Mouse (Mus musculus): ENCODE results near the gene Ppa1. TPM values are rescaled to one million over a fixed set of nuclear protein-coding genes. Genes with fewer than 3 reads are reported as not detected.

The Ppa1 gene
- polyA plus RNA-seq, 1 experiment from 2014 or later = 113 TPM

GRCm38 (mm10) chr10:61669896-61670295, 21.5 kb downstream of the Ppa1 start:
- H3K27me3 ChIP-seq (replicated peaks) = no peaks in the 10 kb centered on the region
- no peak overlapping the region for H3K9ac ChIP-seq
- no peak overlapping the region for H3K27ac ChIP-seq (replicated peaks)
- no peaks in the 10 kb centered on the region; the same call in 1 of the 2 replicates for H3K9me3 ChIP-seq
- no peak overlapping the region for H3K4me3 ChIP-seq
- peaks cover 97% of the 10 kb centered on the region for H3K36me3 ChIP-seq
- ATAC-seq (ENCODE audit: extremely low read depth, insufficient number of reproducible peaks, low FRiP score, low TSS enrichment) = no peak
- no peak overlapping the region for H3K4me2 ChIP-seq
- no peaks in the 10 kb centered on the region for H3K4me1 ChIP-seq

- Histone ChIP-seq H3K4me1 (no peaks in the 10 kb centered on the region), H3K9me3 (no peaks in the 10 kb centered on the region; the same call in 1 of the 2 replicates), H3K36me3 (peaks cover 94% of the 10 kb centered on the region), H3K27me3 (replicated peaks) (no peaks in the 10 kb centered on the region), H3K4me2 (no peak overlapping the region), H3K9ac (no peak overlapping the region), H3K4me3 (no peak overlapping the region), H3K27ac (replicated peaks) (no peak overlapping the region)
- ATAC-seq (ENCODE audit: extremely low read depth, insufficient number of reproducible peaks, low FRiP score, low TSS enrichment) = no peak
- WGBS = 97% methylated on average over 3 of the region's 3 CpGs
Measured at GRCm38 (mm10) chr10:61670758-61671157, 22.4 kb downstream of the Ppa1 start.

GRCm38 (mm10) chr10:61675935-61676334, 27.6 kb downstream of the Ppa1 start:
- WGBS = 68% methylated on average over 3 of the region's 3 CpGs
- Histone ChIP-seq H3K4me3 (no peak overlapping the region), H3K36me3 (peaks cover 47% of the 10 kb centered on the region), H3K4me1 (peaks cover 8% of the 10 kb centered on the region), H3K4me2 (no peak overlapping the region), H3K9me3 (no peaks in the 10 kb centered on the region; the same call in 1 of the 2 replicates), H3K27me3 (replicated peaks) (no peaks in the 10 kb centered on the region), H3K27ac (replicated peaks) (no peak overlapping the region), H3K9ac (no peak overlapping the region)
- ATAC-seq (ENCODE audit: extremely low read depth, insufficient number of reproducible peaks, low FRiP score, low TSS enrichment) = no peak

- peak overlapping the region; percentile 81 for H3K4me2 ChIP-seq
- ATAC-seq (ENCODE audit: extremely low read depth, insufficient number of reproducible peaks, low FRiP score, low TSS enrichment) = no peak
- WGBS = 37% methylated on average over 9 of the region's 9 CpGs
- H3K9me3 ChIP-seq = no peaks in the 10 kb centered on the region
- peaks cover 29% of the 10 kb centered on the region for H3K4me1 ChIP-seq
- peak overlapping the region; percentile 94 for H3K9ac ChIP-seq
- peak overlapping the region; percentile 89 for H3K27ac ChIP-seq (replicated peaks)
- H3K27me3 ChIP-seq (replicated peaks) = no peaks in the 10 kb centered on the region
- peaks cover 20% of the 10 kb centered on the region for H3K36me3 ChIP-seq
- peak overlapping the region; percentile 84 for H3K4me3 ChIP-seq
Measured at GRCm38 (mm10) chr10:61679545-61679944, 31.2 kb downstream of the Ppa1 start.

GRCm38 (mm10) chr10:61680015-61680913, 31.9 kb downstream of the Ppa1 start, which contains the start of gene Sar1a:
Gene Sar1a, plus strand, starts transcription at chr10:61680299.
- no peaks in the 10 kb centered on the region for H3K9me3 ChIP-seq
- peak within 1 kb of the TSS; percentile 93 for H3K4me2 ChIP-seq
- H3K27ac ChIP-seq (replicated peaks) = peak within 1 kb of the TSS; percentile 89
- no peaks in the 10 kb centered on the region for H3K27me3 ChIP-seq (replicated peaks)
- H3K36me3 ChIP-seq = peaks cover 20% of the 10 kb centered on the region
- peaks cover 29% of the 10 kb centered on the region for H3K4me1 ChIP-seq
- peak within 1 kb of the TSS; percentile 94 for H3K9ac ChIP-seq
- peak within 1 kb of the TSS; percentile 84 for H3K4me3 ChIP-seq
- under 1% methylated on average over 64 of the region's 84 CpGs for WGBS
- ATAC-seq (ENCODE audit: extremely low read depth, insufficient number of reproducible peaks, low FRiP score, low TSS enrichment) = peak; percentile 100

DNA sequence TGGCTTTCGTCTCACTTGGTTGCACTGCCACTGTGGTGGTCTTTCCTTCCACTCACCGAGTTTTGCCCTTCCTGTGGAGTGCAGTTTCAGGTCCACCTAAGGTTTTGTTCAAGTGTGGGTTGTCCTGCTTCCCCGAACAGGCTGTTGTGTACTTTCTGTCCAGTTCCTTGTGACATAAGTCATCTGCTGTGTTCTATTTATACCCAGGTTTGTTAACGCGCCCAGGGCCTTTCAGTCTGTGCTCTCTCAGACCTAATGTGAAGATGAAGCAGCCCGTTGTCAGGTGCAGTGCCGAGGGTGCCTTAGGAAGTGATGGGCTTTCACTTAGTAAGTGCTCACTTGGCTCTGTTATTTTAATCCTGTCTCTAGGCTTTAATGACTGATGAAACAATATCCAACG, 41.1 kb downstream of the Ppa1 start:
- WGBS = 67% methylated on average over 8 of the region's 8 CpGs

GRCm38 (mm10) chr10:61693563-61693962, 45.2 kb downstream of the Ppa1 start:
- WGBS = 69% methylated on average over 4 of the region's 4 CpGs
- H3K4me2 ChIP-seq = no peak overlapping the region

More for the DNA sequence above, 41.1 kb downstream of the Ppa1 start:
- no peak for ATAC-seq (ENCODE audit: extremely low read depth, insufficient number of reproducible peaks, low FRiP score, low TSS enrichment)
- Histone ChIP-seq H3K27me3 (replicated peaks) (no peaks in the 10 kb centered on the region), H3K4me2 (no peak overlapping the region), H3K4me1 (peaks cover 3% of the 10 kb centered on the region; the same call in 1 of the 2 replicates), H3K27ac (replicated peaks) (no peak overlapping the region), H3K36me3 (peaks cover 94% of the 10 kb centered on the region), H3K4me3 (no peak overlapping the region), H3K9me3 (no peaks in the 10 kb centered on the region), H3K9ac (no peak overlapping the region)

GRCm38 (mm10) chr10:61694870-61695670, 46.7 kb downstream of the Ppa1 start, which contains the start of gene Tysnd1:
Gene Tysnd1, plus strand, starts transcription at chr10:61695514.
- peak within 1 kb of the TSS; percentile 98 for H3K4me3 ChIP-seq
- peak within 1 kb of the TSS; percentile 88 for H3K9ac ChIP-seq
- peak; percentile 86 for ATAC-seq (ENCODE audit: extremely low read depth, insufficient number of reproducible peaks, low FRiP score, low TSS enrichment)
- H3K36me3 ChIP-seq = peaks cover 62% of the 10 kb centered on the region
- peak within 1 kb of the TSS; percentile 100 for H3K4me2 ChIP-seq
- H3K9me3 ChIP-seq = no peaks in the 10 kb centered on the region
- H3K27me3 ChIP-seq (replicated peaks) = no peaks in the 10 kb centered on the region
- WGBS = under 1% methylated on average over 42 of the region's 42 CpGs
- H3K27ac ChIP-seq (replicated peaks) = peak within 1 kb of the TSS; percentile 50; the same call in 1 of the 2 replicates
- H3K4me1 ChIP-seq = peaks cover 17% of the 10 kb centered on the region

More at GRCm38 (mm10) chr10:61693563-61693962, 45.2 kb downstream of the Ppa1 start:
- no peak overlapping the region for H3K27ac ChIP-seq (replicated peaks)
- no peak for ATAC-seq (ENCODE audit: extremely low read depth, insufficient number of reproducible peaks, low FRiP score, low TSS enrichment)
- H3K9me3 ChIP-seq = no peaks in the 10 kb centered on the region
- no peaks in the 10 kb centered on the region for H3K27me3 ChIP-seq (replicated peaks)
- H3K4me1 ChIP-seq = peaks cover 20% of the 10 kb centered on the region
- H3K36me3 ChIP-seq = peaks cover 68% of the 10 kb centered on the region
- no peak overlapping the region for H3K9ac ChIP-seq
- H3K4me3 ChIP-seq = no peak overlapping the region

DNA sequence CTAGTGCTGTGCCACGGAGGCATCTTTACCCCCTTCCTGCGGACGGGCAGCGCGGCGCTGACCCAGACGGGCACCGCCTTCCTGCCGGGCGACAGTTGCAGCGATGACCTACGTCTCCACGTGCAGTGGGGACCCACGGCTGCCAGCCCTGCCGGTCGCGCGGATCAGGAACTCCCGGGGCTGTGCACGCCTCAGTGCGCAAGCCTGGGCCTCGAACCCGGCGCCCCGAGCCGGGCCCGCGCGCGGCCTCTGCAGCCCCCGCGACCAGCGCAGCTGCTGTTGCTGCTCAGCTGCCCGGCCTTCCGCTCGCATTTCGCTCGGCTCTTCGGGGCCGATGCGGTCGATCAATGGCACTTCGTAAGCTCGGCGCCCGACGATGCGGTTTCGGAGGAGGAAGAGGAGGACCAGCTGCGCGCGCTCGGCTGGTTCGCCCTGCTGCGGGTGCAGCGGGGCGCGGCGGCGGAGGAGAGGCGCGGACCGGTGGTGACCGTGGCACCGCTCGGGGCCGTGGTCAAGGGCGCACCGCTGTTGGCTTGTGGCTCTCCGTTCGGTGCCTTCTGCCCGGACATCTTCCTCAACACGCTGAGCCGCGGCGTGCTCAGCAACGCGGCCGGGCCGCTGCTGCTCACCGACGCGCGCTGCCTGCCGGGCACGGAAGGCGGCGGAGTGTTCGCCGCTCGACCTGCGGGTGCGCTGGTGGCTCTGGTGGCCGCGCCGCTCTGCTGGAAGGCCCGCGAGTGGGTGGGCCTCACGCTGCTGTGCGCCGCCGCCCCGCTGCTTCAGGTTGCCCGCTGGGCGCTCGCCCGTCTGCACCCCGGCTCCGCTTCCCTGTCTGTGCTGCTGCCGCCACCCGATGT, 47.6 kb downstream of the Ppa1 start:
- Histone ChIP-seq H3K4me3 (peak overlapping the region; percentile 98), H3K4me1 (peaks cover 17% of the 10 kb centered on the region), H3K27ac (replicated peaks) (peak overlapping the region; percentile 50; the same call in 1 of the 2 replicates), H3K36me3 (peaks cover 56% of the 10 kb centered on the region), H3K4me2 (peak overlapping the region; percentile 100), H3K9me3 (no peaks in the 10 kb centered on the region), H3K9ac (peak overlapping the region; percentile 88), H3K27me3 (replicated peaks) (no peaks in the 10 kb centered on the region)
- peak; percentile 15; the same call in 1 of the 2 replicates for ATAC-seq (ENCODE audit: extremely low read depth, insufficient number of reproducible peaks, low FRiP score, low TSS enrichment)
- WGBS = under 1% methylated on average over 103 of the region's 111 CpGs

- peaks cover 56% of the 10 kb centered on the region for H3K36me3 ChIP-seq
- no peaks in the 10 kb centered on the region for H3K9me3 ChIP-seq
- H3K4me3 ChIP-seq = peak overlapping the region; percentile 98
- no peak overlapping the region for H3K27ac ChIP-seq (replicated peaks)
- 8% methylated on average over 19 of the region's 19 CpGs for WGBS
- no peaks in the 10 kb centered on the region for H3K27me3 ChIP-seq (replicated peaks)
- no peak for ATAC-seq (ENCODE audit: extremely low read depth, insufficient number of reproducible peaks, low FRiP score, low TSS enrichment)
- peaks cover 17% of the 10 kb centered on the region for H3K4me1 ChIP-seq
- peak overlapping the region; percentile 88 for H3K9ac ChIP-seq
- H3K4me2 ChIP-seq = peak overlapping the region; percentile 100
Measured at GRCm38 (mm10) chr10:61696560-61696823, 48.1 kb downstream of the Ppa1 start.

Measured in heart, embryonic 13.5 days (tissue).